Mouse (Mus musculus): ENCODE results near the gene Rapgef5. TPM values are rescaled to one million over a fixed set of nuclear protein-coding genes. Genes with fewer than 3 reads are reported as not detected.

The Rapgef5 gene
- total and polyA plus RNA-seq, 3 experiments: not detected

GRCm38 (mm10) chr12:117808355-117809326, 292.4 kb downstream of the Rapgef5 start:
- H3K79me2 ChIP-seq (ENCODE audit: control insufficient read depth, insufficient read depth, low read length, poor library complexity): no peaks in the 10 kb centered on the region

More at GRCm38 (mm10) chr12:117808355-117809326, 292.4 kb downstream of the Rapgef5 start:
- TF ChIP-seq MYC (IDR thresholded peaks at IDR 0.05; ENCODE audit: low read depth, low read length) (no peak), MAZ (IDR thresholded peaks at IDR 0.05; ENCODE audit: low read depth, low read length) (no peak), CTCF (IDR thresholded peaks at IDR 0.05 in 2 of 3, conservative IDR thresholded peaks at IDR 0.05 in 1 of 3; ENCODE audit: control insufficient read depth in 1 of 3, insufficient read depth in 1 of 3, low read depth in 2 of 3, low read length in 3 of 3, poor library complexity in 1 of 3, severe bottlenecking in 1 of 3) (no peak)
- Histone ChIP-seq H3K27ac (ENCODE audit: control insufficient read depth, low read depth, low read length) (no peak overlapping the region), H3K4me1 (ENCODE audit: control insufficient read depth in 1 of 2, insufficient read depth in 2 of 2, low read length in 2 of 2) (no peaks in the 10 kb centered on the region), H3K9ac (ENCODE audit: control insufficient read depth, low read depth, low read length, poor library complexity, severe bottlenecking) (no peak overlapping the region), H3K4me3 (ENCODE audit: control insufficient read depth in 1 of 2, insufficient read depth in 1 of 2, low read depth in 2 of 2, low read length in 2 of 2) (no peak overlapping the region), H3K36me3 (ENCODE audit: control insufficient read depth in 1 of 2, insufficient read depth in 2 of 2, low read length in 2 of 2) (no peaks in the 10 kb centered on the region), H3K9me3 (replicated peaks; ENCODE audit: insufficient read depth, low read length) (no peaks in the 10 kb centered on the region), H3K27me3 (ENCODE audit: control insufficient read depth in 1 of 2, insufficient read depth in 2 of 2, low read length in 2 of 2) (no peaks in the 10 kb centered on the region)
- no peak for DNase-seq (ENCODE audit: low read depth, low spot score)

All from MEL (cell line).